Mouse (Mus musculus): Measurements from ENCODE around the gene Sec23a.
"Not testable (repeated sequence)": the region's sequence is repeated elsewhere in the genome, so short reads cannot be mapped to it uniquely, and the experiment has no call there.

Gene Sec23a

GRCm38 (mm10) chr12:59011844-59012709 is at the start of gene Sec23a:
Sec23a (minus strand) TSS chr12:59012017.
- DNase-seq = peak; percentile 97 to 98

GRCm38 (mm10) chr12:59060993-59061595 is 49.3 kb upstream of the Sec23a start, which contains the start of gene Trappc6b:
Trappc6b (minus strand) TSS chr12:59061472.
- peak; percentile 49 to 61 for DNase-seq

- DNase-seq = no peak
These were observed 48.5 kb upstream of the Sec23a start for GRCm38 (mm10) chr12:59060322-59060721.

- not testable (repeated sequence) for DNase-seq
These were observed 46.4 kb upstream of the Sec23a start for GRCm38 (mm10) chr12:59058242-59058641.

- no peak for DNase-seq
These were observed 44.4 kb upstream of the Sec23a start for GRCm38 (mm10) chr12:59056222-59056621.

GRCm38 (mm10) chr12:59055196-59055850 is 43.5 kb upstream of the Sec23a start:
- DNase-seq = no peak

- DNase-seq = no peak
These were observed 42.2 kb upstream of the Sec23a start for GRCm38 (mm10) chr12:59053976-59054375.

- no peak for DNase-seq
These were observed 41.3 kb upstream of the Sec23a start for GRCm38 (mm10) chr12:59053166-59053565.

- DNase-seq = no peak
These were observed 40.7 kb upstream of the Sec23a start for GRCm38 (mm10) chr12:59052470-59052869.

- DNase-seq = no peak
These were observed 29.0 kb upstream of the Sec23a start for GRCm38 (mm10) chr12:59040851-59041250.

- DNase-seq = no peak
These were observed 28.4 kb upstream of the Sec23a start for GRCm38 (mm10) chr12:59039971-59040844.

- DNase-seq = no peak
These were observed 27.5 kb upstream of the Sec23a start for GRCm38 (mm10) chr12:59039162-59039970.

GRCm38 (mm10) chr12:59032101-59032500 is 20.3 kb upstream of the Sec23a start:
- peak in 1 of 2 experiments; percentile 5 for DNase-seq

- DNase-seq = no peak
These were observed 9.5 kb upstream of the Sec23a start for GRCm38 (mm10) chr12:59021306-59021705.

- no peak for DNase-seq
These were observed 8.1 kb upstream of the Sec23a start for GRCm38 (mm10) chr12:59019891-59020290.

GRCm38 (mm10) chr12:59017970-59018369 is 6.2 kb upstream of the Sec23a start:
- DNase-seq = no peak

- peak; percentile 87 to 89 for DNase-seq
These were observed 1.4 kb upstream of the Sec23a start, which contains the start of gene Gemin2 for GRCm38 (mm10) chr12:59013234-59013633. Gemin2 (plus strand) TSS chr12:59013393.

GRCm38 (mm10) chr12:59012710-59013091 is 884 bp upstream of the Sec23a start:
- DNase-seq = no peak

- DNase-seq = no peak
These were observed 458 bp downstream of the Sec23a start for GRCm38 (mm10) chr12:59011275-59011843.

GRCm38 (mm10) chr12:59010482-59010881 is 1.3 kb downstream of the Sec23a start:
- DNase-seq = no peak

GRCm38 (mm10) chr12:58985766-58986165 is 26.1 kb downstream of the Sec23a start:
- DNase-seq = no peak
